Mouse (Mus musculus): ENCODE data around the gene 1500009L16Rik.

- TF ChIP-seq CTCF (IDR thresholded peaks at IDR 0.05; ENCODE audit: extremely low read depth, insufficient read depth, low read length) (no peak), POLR2A (IDR thresholded peaks at IDR 0.05; ENCODE audit: extremely low read depth, insufficient read depth, low read length) (no peak)
Observed at GRCm38 (mm10) chr10:83805201-83805718, 82.6 kb downstream of the 1500009L16Rik start.

All from cortical plate, adult 2 months (tissue).